Mouse (Mus musculus) ovary, postnatal 14 days (tissue): ENCODE measurements around the gene 9930111J21Rik2.
"Not testable (repeated sequence)": the region's sequence is repeated elsewhere in the genome, so short reads cannot be mapped to it uniquely, and the experiment has no call there.

Experiments used
- DNase-seq: peaks from one replicate; pipeline ENCODE4 v3.0.0; 2022; ENCODE audit warnings: low spot score

The 9930111J21Rik2 gene

DNA sequence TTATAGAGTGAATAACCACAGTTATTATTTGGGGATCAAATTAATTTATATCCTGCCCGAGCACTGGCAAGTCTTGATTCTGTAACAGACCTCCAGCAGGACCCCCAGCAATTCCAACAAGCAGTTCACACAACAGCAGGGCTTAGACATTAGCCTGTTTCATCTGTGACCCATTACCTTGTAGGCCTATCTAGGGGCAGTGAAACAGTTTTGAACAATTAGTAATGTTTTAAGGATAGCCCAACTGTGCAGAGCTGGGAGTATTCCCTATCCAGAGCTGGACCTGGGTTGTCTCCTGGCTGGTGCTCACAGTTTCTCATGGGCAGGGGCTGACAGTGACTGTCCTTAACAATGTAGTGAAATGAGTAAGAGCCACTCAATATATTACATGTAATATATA lies 26.0 kb upstream of the 9930111J21Rik2 start:
- DNase-seq, result no peak

DNA sequence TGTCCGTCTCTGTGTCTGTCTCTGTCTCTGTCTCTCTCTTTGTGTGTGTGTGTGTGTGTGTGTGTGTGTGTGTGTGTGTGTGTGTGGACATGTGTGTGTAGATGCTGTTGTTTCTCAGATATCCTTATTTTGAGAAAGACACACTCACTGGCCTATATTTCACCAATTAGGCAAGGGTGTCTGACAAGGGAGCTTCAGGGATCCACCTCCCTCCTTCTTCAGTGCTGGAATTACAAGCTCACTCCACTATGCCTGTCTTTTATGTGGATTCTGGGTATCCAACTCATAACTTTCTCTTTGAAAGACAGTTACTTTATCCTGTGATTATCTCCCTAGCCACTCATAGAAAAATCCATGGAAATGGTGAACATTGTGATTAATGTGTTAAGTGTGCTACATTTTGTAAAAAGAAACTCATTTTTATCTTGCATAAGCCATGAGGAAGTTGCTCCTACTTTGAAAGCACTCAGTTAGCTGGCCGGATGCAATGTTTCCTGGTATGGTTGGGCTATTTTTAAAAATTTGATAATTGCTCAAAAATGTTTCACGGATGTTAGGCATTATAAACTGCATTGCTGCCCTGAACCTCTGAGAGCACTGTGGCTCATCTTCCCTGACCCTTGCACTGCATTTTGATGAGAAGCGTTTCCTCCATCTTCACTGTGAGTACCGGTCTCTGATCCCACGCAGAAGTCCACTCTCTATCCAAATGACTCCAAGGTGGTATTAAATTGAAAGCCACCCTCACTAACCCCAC lies 25.1 kb upstream of the 9930111J21Rik2 start, which contains the start of gene Ifi47:
Gene Ifi47, plus strand, starts transcription at position 587 of the 757 bp plus-strand sequence.
- DNase-seq, result not testable (repeated sequence)

DNA sequence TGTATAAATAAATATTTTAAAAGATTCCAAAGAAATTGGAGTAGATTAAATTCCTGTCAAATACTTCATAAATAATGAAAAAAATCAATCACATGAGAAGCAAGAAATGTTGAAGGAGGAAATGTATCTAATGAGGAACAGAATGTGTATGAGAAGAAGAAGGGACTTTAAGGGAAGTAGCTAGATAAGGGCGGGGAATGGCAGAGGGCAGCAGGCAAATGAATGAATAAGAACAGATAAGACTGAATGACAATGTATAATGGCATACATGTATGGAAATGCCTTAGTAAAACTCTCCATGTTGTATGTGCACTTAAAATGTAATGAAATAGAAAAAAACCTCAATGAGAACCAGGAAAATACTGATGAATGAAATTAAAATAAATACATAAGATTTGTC lies 17.3 kb upstream of the 9930111J21Rik2 start:
- DNase-seq, result no peak

DNA sequence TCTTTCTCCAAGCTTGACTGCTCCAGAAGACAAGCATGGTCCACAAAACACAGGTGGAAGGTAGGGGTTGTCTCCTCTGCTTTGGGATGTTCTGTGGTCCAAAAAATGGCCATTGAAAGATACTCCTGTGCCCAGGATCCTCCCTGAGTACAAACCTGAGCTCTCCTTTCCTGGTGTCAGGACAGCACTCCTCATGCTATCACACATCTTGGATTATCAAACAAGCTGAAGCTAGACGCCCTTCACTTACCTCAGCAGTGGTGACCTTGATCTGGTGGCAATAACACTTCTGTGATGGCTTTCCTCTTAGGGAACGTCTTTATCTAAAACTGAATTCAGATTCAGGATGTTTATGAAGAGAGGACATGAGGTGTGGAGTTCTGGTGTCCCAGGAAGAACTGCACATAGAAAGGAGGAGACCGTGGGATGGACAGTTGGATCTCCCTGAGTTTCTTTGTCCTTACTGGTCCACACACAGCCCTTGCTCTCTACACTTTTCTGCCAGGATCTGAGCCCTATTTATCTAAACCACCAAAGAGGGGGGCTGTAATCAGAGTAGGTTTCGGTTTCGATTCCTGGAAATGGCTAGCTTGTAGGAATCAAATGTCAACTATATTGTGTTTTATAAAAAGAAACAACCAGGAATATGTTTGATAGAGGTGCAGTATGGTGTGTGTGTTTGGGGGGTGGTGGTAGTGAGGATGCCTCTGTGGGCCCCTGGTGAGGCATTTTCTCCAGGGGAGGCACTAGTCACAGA lies 12.8 kb upstream of the 9930111J21Rik2 start, which contains the start of gene Tgtp2:
Gene Tgtp2, minus strand, starts transcription at position 494 of the 757 bp plus-strand sequence.
- not testable (repeated sequence) for DNase-seq

DNA sequence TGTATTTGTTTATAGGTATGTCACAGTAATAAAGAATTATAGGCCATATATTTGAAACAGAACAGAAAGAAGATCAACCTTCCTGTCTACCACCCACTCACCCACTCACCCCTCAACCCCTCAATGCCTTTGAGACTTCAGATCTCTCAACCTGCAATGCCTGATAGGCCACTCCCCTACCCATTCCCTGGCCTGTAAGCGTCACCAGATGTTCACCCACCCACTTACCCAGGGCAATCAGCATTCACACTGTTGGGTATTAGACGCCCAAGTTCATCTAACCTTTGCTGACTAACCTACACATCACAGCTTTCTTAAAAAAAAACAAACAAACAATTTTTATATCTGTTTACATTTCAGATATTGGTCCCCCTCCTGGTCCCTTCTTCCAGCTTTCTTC lies 10.8 kb upstream of the 9930111J21Rik2 start:
- not testable (repeated sequence) for DNase-seq

DNA sequence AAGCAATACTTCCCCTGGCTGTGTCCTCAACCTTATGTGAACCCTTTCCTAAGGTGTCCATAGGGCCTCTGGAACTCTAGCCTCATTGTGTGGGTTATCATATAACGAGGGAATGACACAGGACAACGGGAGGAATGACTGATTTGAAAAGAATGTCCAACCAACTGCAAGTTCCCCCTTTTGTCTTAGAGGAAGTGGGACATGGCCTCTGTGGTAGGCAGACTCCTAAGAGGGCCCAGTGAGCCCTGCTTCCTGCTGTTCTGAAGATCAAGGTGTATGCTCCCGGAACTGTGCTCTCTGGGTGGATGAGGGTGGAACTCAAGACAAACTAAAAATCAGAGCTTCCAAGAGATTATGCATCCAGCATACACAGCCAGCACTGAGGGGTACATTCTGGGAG lies 9.0 kb upstream of the 9930111J21Rik2 start:
- not testable (repeated sequence) for DNase-seq

DNA sequence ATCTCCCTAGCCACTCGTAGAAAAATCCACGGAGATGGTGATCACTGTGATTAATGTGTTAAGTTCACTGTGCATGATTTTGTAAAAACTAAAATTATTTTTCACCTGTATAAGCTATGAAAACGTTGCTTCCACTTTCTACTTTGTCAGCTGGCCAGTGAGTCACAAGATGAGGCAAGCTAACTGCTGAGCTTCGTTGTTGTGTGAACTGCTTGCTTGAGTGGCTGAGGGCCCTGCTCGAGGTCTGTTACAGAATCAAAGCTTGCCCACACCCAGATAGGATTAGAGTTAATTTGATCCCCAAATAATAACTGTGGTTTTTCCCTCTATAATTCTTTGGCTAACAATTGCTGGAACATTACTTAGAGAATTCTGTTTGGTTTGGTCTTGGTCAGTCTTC lies 852 bp upstream of the 9930111J21Rik2 start:
- not testable (repeated sequence) for DNase-seq

DNA sequence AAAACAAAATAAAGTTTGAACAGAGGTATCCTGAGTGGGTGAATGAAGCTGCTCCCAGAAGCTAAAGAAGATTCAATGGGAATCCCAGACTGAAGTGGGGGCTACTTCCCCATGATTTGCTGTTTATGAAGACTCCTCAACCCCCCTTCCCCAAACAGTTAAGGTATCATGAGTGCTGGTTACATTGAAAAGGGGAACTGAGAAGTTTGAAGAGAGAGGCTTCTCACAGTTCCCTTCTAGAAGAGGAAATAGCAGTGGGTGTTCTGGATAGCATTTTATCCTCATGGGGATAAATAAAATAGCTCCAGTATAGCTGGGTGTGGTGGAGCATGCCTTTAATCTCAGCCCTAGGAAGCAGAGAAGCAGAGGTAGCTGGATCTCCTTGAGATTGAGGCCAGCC lies 978 bp downstream of the 9930111J21Rik2 start:
- DNase-seq, result not testable (repeated sequence)

DNA sequence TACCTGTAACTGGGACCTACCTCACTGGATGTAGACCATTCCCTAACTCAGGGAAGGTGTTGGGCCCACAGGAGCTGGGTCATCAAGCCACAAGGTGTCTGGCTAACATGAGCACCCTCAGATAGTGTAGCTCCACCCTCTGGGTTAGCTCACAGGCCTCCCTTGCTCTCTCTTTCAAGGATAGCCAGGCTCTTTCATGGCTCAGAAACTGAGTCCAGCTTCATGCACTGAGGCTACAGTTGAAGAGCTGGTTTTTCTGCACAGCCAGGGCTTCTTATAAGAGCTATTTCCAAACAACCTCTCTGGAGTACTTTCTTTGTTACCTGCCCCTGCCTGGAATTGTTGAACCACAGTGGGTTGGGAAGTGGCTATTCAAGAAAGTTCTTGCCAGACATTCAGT lies 39.0 kb downstream of the 9930111J21Rik2 start:
- not testable (repeated sequence) for DNase-seq

DNA sequence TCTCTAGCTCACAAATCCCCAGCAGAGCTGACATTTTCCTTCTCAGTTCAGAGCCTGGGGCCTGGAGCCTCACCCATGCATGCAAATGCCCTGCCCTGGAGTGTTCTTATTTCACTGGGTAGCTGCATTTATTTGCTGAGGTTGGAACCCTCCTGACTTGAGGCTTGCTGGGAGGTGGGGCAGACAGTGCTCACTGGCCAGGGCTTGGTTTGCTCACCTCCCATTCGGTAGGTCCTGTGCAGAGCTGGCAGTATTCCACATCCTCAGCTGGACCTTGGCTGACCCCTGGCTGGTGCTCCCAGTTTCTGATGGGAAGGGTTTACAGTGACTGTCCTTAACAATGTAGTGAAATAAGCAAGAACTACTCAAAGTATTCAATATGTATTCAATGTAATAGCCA lies 44.3 kb downstream of the 9930111J21Rik2 start:
- DNase-seq, result not testable (repeated sequence)

DNA sequence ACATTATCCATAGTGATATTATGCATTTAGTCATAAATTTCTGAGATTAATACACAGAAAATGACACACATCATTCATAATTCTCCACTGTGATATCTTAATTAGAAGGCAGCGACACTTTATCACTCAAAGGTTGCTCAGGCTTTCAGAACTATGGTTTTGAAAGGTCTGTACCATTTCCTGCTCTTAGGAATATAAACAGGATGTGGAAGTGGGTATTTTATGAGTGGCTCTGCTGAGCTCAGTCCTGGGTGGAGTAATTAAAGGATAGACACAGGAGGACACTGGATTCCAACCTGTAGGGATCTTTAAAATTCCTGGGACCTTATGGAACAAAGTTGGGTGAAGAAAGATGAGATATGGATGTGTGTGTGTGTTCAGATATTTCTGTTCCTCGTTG lies 44.7 kb downstream of the 9930111J21Rik2 start:
- DNase-seq, result not testable (repeated sequence)

DNA sequence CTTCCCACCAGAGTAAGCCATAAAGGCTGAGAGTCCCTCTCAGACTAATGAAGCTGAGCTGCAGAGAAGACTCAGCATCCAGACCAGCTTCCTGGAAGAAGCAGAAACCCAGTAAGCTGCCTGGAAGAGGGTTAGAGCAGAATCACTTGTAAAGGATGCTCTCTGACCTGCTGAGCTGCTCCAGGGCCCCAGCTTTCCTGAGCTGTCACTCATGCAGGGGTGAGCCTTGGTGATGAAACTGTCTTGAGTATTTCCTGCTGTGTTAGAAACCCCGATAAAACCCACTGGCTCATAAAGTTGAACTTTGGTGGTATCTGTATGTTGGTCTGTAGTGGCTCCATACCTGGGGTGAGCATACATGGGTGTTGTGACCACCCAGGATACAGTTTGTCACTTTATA lies 50.6 kb downstream of the 9930111J21Rik2 start:
- DNase-seq, result not testable (repeated sequence)

DNA sequence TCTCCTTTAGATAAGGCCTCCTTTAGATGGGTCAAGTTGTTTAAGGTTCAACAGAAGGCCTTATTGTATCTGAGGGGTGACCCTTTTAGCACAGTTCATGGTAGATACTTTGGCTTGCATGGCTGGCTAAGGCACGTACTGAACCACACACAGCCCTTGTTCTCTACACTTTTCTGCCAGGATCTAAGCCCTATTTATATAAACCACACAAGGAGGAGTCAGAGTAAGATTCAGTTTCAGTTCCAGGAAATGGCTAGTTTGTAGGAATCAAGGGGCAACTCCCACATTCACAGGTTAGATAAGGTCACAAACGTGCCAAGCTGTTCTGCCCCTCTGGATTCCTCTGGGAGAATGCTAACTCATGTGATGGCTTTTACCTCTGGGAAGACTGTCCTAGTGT lies 57.0 kb downstream of the 9930111J21Rik2 start, which contains the start of gene Tgtp1:
Gene Tgtp1, minus strand, starts transcription at position 155 of the 400 bp plus-strand sequence.
- not testable (repeated sequence) for DNase-seq

DNA sequence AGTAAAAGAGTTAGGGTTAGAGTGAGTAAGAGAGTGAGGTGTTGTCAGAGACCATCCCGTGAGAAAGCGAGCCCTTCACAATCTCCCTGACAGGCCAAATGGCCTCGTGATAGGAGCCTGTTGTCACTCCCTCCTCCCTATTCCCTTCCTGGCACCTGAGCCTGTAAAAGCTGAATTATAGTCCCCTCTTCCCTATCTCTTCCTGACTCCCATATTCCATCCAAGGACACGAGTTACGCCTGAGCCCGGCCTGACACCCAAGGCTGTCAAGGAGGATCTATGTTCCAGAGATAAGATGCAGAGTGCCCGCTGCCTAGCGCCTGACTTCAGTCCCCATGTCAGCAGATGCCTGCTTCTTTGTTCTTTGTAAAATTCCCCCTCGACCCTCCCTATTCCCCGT lies 57.7 kb downstream of the 9930111J21Rik2 start:
- not testable (repeated sequence) for DNase-seq

DNA sequence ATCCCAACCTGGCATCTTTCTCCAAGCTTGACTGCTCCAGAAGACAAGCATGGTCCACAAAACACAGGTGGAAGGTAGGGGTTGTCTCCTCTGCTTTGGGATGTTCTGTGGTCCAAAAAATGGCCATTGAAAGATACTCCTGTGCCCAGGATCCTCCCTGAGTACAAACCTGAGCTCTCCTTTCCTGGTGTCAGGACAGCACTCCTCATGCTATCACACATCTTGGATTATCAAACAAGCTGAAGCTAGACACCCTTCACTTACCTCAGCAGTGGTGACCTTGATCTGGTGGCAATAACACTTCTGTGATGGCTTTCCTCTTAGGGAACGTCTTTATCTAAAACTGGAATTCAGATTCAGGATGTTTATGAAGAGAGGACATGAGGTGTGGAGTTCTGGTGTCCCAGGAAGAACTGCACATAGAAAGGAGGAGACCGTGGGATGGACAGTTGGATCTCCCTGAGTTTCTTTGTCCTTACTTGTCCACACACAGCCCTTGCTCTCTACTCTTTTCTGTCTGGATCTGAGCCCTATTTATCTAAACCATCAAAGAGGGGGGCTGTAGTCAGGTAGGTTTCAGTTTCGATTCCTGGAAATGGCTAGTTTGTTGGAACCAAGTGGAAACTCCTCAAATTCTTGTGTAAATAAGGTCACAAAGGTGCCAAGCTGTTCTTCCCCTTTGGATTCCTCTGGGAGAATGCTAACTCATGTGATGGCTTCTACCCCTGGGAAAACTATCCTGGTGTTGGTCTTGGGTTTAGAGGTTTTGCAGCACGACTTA lies 59.1 kb downstream of the 9930111J21Rik2 start, which contains the start of gene Gm12185:
Gene Gm12185, minus strand, starts transcription at position 487 of the 781 bp plus-strand sequence.
- DNase-seq, result not testable (repeated sequence)

DNA sequence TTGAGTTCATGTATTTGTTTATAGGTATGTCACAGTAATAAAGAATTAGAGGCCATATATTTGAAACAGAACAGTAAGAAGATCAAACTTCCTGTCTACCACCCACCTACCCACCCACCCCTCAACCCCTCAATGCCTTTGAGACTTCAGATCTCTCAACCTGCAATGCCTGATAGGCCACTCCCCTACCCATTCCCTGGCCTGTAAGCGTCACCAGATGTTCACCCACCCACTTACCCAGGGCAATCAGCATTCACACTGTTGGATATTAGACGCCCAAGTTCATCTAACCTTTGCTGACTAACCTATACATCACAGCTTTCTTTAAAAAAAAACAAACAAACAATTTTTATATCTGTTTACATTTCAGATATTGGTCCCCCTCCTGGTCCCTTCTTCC lies 61.1 kb downstream of the 9930111J21Rik2 start:
- not testable (repeated sequence) for DNase-seq

DNA sequence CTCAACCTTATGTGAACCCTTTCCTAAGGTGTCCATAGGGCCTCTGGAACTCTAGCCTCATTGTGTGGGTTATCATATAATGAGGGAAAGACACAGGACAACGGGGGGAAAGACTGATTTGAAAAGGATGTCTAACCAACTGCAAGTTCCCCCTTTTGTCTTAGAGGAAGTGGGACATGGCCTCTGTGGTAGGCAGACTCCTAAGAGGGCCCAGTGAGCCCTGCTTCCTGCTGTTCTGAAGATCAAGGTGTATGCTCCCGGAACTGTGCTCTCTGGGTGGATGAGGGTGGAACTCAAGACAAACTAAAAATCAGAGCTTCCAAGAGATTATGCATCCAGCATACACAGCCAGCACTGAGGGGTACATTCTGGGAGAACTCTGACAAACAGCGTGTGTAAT lies 62.8 kb downstream of the 9930111J21Rik2 start:
- DNase-seq, result not testable (repeated sequence)

DNA sequence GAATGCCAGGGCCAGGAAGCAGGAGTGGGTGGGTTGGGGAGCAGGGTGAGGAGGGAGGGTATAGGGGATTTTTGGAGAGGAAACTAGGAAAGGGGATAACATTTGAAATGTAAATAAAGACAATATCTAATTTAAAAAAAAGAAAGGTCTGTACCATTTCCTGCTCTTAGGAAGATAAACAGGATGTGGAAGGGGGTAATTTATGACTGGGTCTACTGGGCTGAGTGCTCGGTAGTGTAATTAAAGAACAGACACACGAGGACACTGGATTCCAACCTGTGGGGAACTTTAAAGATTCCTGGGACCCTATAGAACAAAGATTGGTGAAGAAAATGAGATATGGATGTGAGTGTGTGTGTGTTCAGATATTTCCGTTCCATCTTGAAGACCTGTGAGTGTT lies 68.2 kb downstream of the 9930111J21Rik2 start:
- DNase-seq, result not testable (repeated sequence)

DNA sequence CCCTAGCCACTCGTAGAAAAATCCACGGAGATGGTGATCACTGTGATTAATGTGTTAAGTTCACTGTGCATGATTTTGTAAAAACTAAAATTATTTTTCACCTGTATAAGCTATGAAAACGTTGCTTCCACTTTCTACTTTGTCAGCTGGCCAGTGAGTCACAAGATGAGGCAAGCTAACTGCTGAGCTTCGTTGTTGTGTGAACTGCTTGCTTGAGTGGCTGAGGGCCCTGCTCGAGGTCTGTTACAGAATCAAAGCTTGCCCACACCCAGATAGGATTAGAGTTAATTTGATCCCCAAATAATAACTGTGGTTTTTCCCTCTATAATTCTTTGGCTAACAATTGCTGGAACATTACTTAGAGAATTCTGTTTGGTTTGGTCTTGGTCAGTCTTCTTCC lies 71.0 kb downstream of the 9930111J21Rik2 start:
- not testable (repeated sequence) for DNase-seq

DNA sequence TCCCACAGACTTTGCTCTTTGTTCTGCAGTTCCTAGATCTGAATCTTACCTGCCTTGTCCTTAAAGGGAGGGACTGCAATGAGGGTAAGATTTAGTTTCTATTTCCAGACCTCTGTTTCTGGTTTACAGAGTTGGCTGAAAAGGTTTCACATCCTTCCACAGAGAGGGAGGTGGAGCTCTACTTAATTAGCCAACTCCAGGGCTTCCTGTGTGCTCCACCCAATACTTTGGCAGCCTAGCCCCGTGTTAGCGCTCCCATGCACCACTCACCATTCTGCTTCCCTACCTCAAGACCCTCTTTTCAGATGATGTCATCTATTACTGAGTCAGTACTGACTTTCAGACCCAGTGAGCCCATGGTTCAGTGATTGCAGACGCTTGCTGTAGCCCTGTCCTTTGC lies 71.8 kb downstream of the 9930111J21Rik2 start, which contains the start of gene 9930111J21Rik1:
Gene 9930111J21Rik1, minus strand, starts transcription at position 148 of the 400 bp plus-strand sequence.
- DNase-seq, result not testable (repeated sequence)

DNA sequence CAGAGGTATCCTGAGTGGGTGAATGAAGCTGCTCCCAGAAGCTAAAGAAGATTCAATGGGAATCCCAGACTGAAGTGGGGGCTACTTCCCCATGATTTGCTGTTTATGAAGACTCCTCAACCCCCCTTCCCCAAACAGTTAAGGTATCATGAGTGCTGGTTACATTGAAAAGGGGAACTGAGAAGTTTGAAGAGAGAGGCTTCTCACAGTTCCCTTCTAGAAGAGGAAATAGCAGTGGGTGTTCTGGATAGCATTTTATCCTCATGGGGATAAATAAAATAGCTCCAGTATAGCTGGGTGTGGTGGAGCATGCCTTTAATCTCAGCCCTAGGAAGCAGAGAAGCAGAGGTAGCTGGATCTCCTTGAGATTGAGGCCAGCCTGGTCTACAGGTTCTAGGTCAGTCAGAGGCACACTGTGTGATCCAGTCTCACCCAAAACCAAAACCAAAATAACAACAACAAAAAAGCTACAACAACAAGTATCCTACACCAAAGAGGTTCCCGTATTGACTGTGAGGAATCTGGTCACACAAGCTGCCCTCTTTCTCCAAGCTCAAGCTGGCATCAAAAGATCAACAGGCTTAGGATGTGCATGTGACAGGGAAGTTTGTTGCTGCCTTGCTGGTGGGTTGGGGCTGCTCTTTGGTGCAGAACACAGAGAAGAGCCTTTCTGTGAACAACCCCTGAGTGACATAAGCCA lies 72.7 kb downstream of the 9930111J21Rik2 start, which contains the start of gene Olfr56:
Gene Olfr56, plus strand, starts transcription at position 650 of the 700 bp plus-strand sequence.
- DNase-seq, result not testable (repeated sequence)
